Mouse (Mus musculus) MEL (cell line): ENCODE results near the gene Slc1a1. TPM values are rescaled to one million over a fixed set of nuclear protein-coding genes. Genes with fewer than 3 reads are reported as not detected.

Experiments
- DNase-seq: peaks from one replicate; pipeline ENCODE4 v3.0.0; 2011; ENCODE audit warnings: low read depth, low spot score
- H3K27ac ChIP-seq: 2 replicates; pipeline ENCODE4 v1.5.1; 2012; ENCODE audit warnings: low read depth, mild to moderate bottlenecking, control low read depth, low read length, moderate library complexity; ENCODE audit not compliant: control insufficient read depth
- H3K27me3 ChIP-seq, 2 experiments: fragments of 150-350 bp in 1 of 2; sonication (generic) in 1 of 2; 2 replicates each; pipeline ENCODE4 v1.6.1; 2012; ENCODE audit warnings: low read length in 2 of 2, mild to moderate bottlenecking in 2 of 2, improper control_type of control experiment in 1 of 2, moderate library complexity in 1 of 2; ENCODE audit not compliant: insufficient read depth in 2 of 2, control insufficient read depth in 1 of 2
- H3K36me3 ChIP-seq, 2 experiments: 2 replicates each; pipeline ENCODE4 v1.6.1; 2012 to 2014; ENCODE audit warnings: low read length in 2 of 2, improper control_type of control experiment in 1 of 2, inconsistent platforms in 1 of 2, mild to moderate bottlenecking in 1 of 2; ENCODE audit not compliant: insufficient read depth in 2 of 2, control insufficient read depth in 1 of 2
- H3K4me1 ChIP-seq, 2 experiments: fragments of 150-350 bp in 1 of 2; sonication (generic) in 1 of 2; 2 replicates each; pipeline ENCODE4 v1.6.1; 2012; ENCODE audit warnings: low read length in 2 of 2, improper control_type of control experiment in 1 of 2, mild to moderate bottlenecking in 1 of 2; ENCODE audit not compliant: insufficient read depth in 2 of 2, control insufficient read depth in 1 of 2
- H3K4me3 ChIP-seq, 2 experiments: fragments of 150-350 bp in 1 of 2; sonication (generic) in 1 of 2; 2 replicates each; pipeline ENCODE4 v1.5.1; 2012; ENCODE audit warnings: low read depth in 2 of 2, low read length in 2 of 2, mild to moderate bottlenecking in 2 of 2, moderate library complexity in 2 of 2, control low read depth in 1 of 2, improper control_type of control experiment in 1 of 2; ENCODE audit not compliant: control insufficient read depth in 1 of 2, insufficient read depth in 1 of 2
- H3K79me2 ChIP-seq: 2 replicates; pipeline ENCODE4 v1.6.1; 2012; ENCODE audit warnings: mild to moderate bottlenecking, low read length, moderate library complexity; ENCODE audit not compliant: control insufficient read depth, poor library complexity, insufficient read depth
- H3K9ac ChIP-seq: 2 replicates; pipeline ENCODE4 v1.6.1; 2012; ENCODE audit warnings: low read depth, mild to moderate bottlenecking, control low read depth, low read length, moderate library complexity; ENCODE audit not compliant: control insufficient read depth, poor library complexity, severe bottlenecking
- H3K9me3 ChIP-seq: fragments of 150-350 bp; sonication (generic); replicated peaks from 2 replicates; pipeline ENCODE4 v1.6.1; 2012; ENCODE audit warnings: mild to moderate bottlenecking, low read length, improper control_type of control experiment, moderate library complexity; ENCODE audit not compliant: insufficient read depth
- E2F4 ChIP-seq: IDR thresholded peaks from 2 replicates; pipeline ENCODE4 v1.6.1; 2011; ENCODE audit warnings: low read depth, low read length, improper control_type of control experiment, borderline replicate concordance
- ELF1 ChIP-seq: IDR thresholded peaks from 2 replicates; pipeline ENCODE4 v1.6.1; 2014; ENCODE audit warnings: low read depth, mild to moderate bottlenecking, inconsistent platforms, low read length, improper control_type of control experiment, moderate library complexity
- ETS1 ChIP-seq: IDR thresholded peaks from 2 replicates; pipeline ENCODE4 v1.6.1; 2012; ENCODE audit warnings: low read depth, mild to moderate bottlenecking, inconsistent platforms, low read length, improper control_type of control experiment, moderate library complexity
- HCFC1 ChIP-seq: IDR thresholded peaks from 2 replicates; pipeline ENCODE4 v1.6.1; 2012; ENCODE audit warnings: low read depth, mild to moderate bottlenecking, inconsistent platforms, low read length, improper control_type of control experiment, moderate library complexity
- JUND ChIP-seq: IDR thresholded peaks from 2 replicates; pipeline ENCODE4 v1.6.1; 2011; ENCODE audit warnings: low read depth, mild to moderate bottlenecking, improper control_type of control experiment, low read length
- KAT2A ChIP-seq: conservative IDR thresholded peaks from 2 replicates; pipeline ENCODE4 v1.6.1; 2012; ENCODE audit warnings: low read depth, low read length, improper control_type of control experiment, inconsistent platforms
- MAX ChIP-seq: IDR thresholded peaks from 2 replicates; pipeline ENCODE4 v1.6.1; 2011; ENCODE audit warnings: low read length, improper control_type of control experiment
- MAZ ChIP-seq: IDR thresholded peaks from 2 replicates; pipeline ENCODE4 v1.6.1; 2012; ENCODE audit warnings: low read depth, mild to moderate bottlenecking, inconsistent platforms, low read length, improper control_type of control experiment
- MEF2A ChIP-seq: IDR thresholded peaks from 2 replicates; pipeline ENCODE4 v1.6.1; 2014; ENCODE audit warnings: low read depth, mild to moderate bottlenecking, inconsistent platforms, low read length, improper control_type of control experiment; ENCODE audit not compliant: poor library complexity, insufficient replicate concordance, severe bottlenecking; ENCODE audit errors: extremely low read depth
- MXI1 ChIP-seq: IDR thresholded peaks from 2 replicates; pipeline ENCODE4 v1.6.1; 2011; ENCODE audit warnings: mild to moderate bottlenecking, low read depth, low read length, improper control_type of control experiment
- MYB ChIP-seq: IDR thresholded peaks from 2 replicates; pipeline ENCODE4 v1.6.1; 2011; ENCODE audit warnings: mild to moderate bottlenecking, low read depth, low read length, improper control_type of control experiment
- MYC ChIP-seq: IDR thresholded peaks from 2 replicates; pipeline ENCODE4 v1.6.1; 2011; ENCODE audit warnings: low read depth, mild to moderate bottlenecking, low read length, improper control_type of control experiment, moderate library complexity
- NRF1 ChIP-seq: IDR thresholded peaks from 2 replicates; pipeline ENCODE4 v1.6.1; 2014; ENCODE audit warnings: low read depth, mild to moderate bottlenecking, inconsistent platforms, low read length, improper control_type of control experiment, moderate library complexity; ENCODE audit not compliant: poor library complexity, insufficient read depth, severe bottlenecking
- RCOR1 ChIP-seq: IDR thresholded peaks from 2 replicates; pipeline ENCODE4 v1.6.1; 2012; ENCODE audit warnings: low read depth, mild to moderate bottlenecking, inconsistent platforms, low read length, improper control_type of control experiment
- UBTF ChIP-seq: IDR thresholded peaks from 2 replicates; pipeline ENCODE4 v1.6.1; 2012; ENCODE audit warnings: low read depth, mild to moderate bottlenecking, inconsistent platforms, low read length, improper control_type of control experiment, moderate library complexity, borderline replicate concordance; ENCODE audit not compliant: insufficient read depth
- USF2 ChIP-seq, 2 experiments: IDR thresholded peaks; 2 replicates each; pipeline ENCODE4 v1.6.1; 2011 to 2012; ENCODE audit warnings: improper control_type of control experiment in 2 of 2, low read length in 2 of 2, borderline replicate concordance in 1 of 2, inconsistent platforms in 1 of 2, low read depth in 1 of 2, mild to moderate bottlenecking in 1 of 2; ENCODE audit not compliant: insufficient read depth in 1 of 2
- ZKSCAN1 ChIP-seq: IDR thresholded peaks from 2 replicates; pipeline ENCODE4 v1.6.1; 2012; ENCODE audit warnings: low read depth, mild to moderate bottlenecking, inconsistent platforms, low read length, improper control_type of control experiment, moderate library complexity
- ZMIZ1 ChIP-seq: IDR thresholded peaks from 2 replicates; pipeline ENCODE4 v1.6.1; 2012; ENCODE audit warnings: low read depth, mild to moderate bottlenecking, inconsistent platforms, low read length, improper control_type of control experiment, moderate library complexity
- polyA plus RNA-seq, 2 experiments: library from polyadenylated mRNA; stranded (reverse) in 1 of 2; unstranded in 1 of 2; fragments of >175 nt in 1 of 2; fragments of >200 nt in 1 of 2; gene quantifications; 2 replicates each; pipeline versions ENCODE4 v1.2.1 to v1.2.4; 2012; ENCODE audit warnings: low replicate concordance in 2 of 2, low read depth in 1 of 2; ENCODE audit not compliant: insufficient read length in 2 of 2, insufficient read depth in 1 of 2, missing spikeins in 1 of 2
- total RNA-seq: library from RNA; depleted of rRNA; stranded (reverse); fragments of 300-350 nt; gene quantifications from 2 replicates; pipeline ENCODE4 v1.2.3, GENCODE M21; 2012

Slc1a1 gene
- total and polyA plus RNA-seq, 3 experiments, result 0.07 TPM; not detected in 2

DNA sequence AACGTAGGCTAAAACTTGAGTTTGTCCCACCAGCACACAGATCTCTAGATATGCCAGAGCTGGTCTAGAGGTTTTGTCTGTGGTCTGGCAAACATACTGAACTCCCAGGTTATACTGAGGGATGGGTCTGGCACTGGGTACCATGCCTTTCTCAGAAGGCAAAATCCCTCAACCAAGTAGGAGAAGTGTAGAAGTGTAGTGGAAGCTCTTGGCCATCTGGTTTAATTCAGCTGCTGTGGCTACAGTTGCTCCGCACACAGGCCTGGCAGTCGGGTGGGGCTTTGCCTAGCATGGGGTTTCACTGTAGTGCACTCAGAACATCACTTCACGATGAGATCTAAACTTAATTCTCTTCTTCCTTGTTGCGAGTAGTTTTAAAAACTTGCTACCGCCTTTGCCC is 28.6 kb upstream of the Slc1a1 start:
- H3K4me3 ChIP-seq, result no peak overlapping the region
- TF ChIP-seq MYC (no peak), MXI1 (no peak), ELF1 (no peak), NRF1 (no peak), MAZ (no peak)
- H3K9ac ChIP-seq, result no peak overlapping the region
- H3K27me3 ChIP-seq, result no peaks in the 10 kb centered on the region
- no peaks in the 10 kb centered on the region for H3K4me1 ChIP-seq
- DNase-seq, result no peak
- H3K9me3 ChIP-seq, result no peaks in the 10 kb centered on the region
- H3K27ac ChIP-seq, result no peak overlapping the region
- no peaks in the 10 kb centered on the region for H3K36me3 ChIP-seq
- H3K79me2 ChIP-seq, result no peaks in the 10 kb centered on the region

DNA sequence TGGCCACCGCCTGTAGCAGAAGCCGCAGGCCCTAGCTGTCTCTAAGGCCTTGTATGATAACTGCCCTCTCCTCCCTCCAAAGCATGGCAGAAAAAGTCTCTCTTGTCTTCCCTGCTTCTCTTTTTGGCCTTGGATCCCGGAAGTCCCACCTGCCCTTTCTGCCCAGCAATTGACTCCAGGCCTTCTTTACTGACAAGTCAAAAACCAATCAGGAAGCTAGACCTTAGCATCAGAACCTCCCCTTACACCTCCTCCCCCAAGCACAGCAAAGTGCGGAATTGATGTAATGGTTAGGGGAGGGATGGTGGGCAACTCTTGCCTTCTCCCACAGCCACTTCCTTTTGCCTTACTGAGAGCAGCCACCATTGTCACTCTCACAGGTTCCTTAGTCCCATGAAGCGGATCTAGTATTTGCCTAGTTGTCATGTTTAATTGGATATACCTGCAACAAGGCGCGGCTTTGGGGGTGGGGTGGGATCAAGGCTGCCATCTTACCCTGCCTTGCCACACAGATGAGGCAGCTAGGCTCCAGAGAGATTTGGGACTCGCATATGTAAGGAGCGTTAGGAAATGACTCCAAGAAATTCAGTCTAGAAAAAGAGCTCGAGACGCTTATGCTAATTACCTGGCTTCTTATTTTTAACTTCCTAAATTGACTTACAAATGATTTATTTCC is 27.9 kb upstream of the Slc1a1 start:
- no peaks in the 10 kb centered on the region for H3K27me3 ChIP-seq
- H3K27ac ChIP-seq, result no peak overlapping the region
- H3K79me2 ChIP-seq, result no peaks in the 10 kb centered on the region
- TF ChIP-seq MAX (no peak), KAT2A (no peak), MYB (no peak), MXI1 (no peak), ZKSCAN1 (no peak), MAZ (no peak), HCFC1 (no peak), MEF2A (no peak), ETS1 (no peak), UBTF (no peak), ZMIZ1 (no peak), USF2 (IDR thresholded peaks at IDR 0.05; ENCODE audit: borderline replicate concordance in 1 of 2, insufficient read depth in 1 of 2, low read depth in 1 of 2, low read length in 2 of 2) (no peak), JUND (no peak), RCOR1 (no peak), E2F4 (no peak)
- H3K4me3 ChIP-seq, result no peak overlapping the region
- no peaks in the 10 kb centered on the region for H3K4me1 ChIP-seq
- no peak for DNase-seq
- no peaks in the 10 kb centered on the region for H3K9me3 ChIP-seq
- H3K36me3 ChIP-seq, result no peaks in the 10 kb centered on the region
- H3K9ac ChIP-seq, result no peak overlapping the region
